Mouse (Mus musculus): ENCODE results near the gene Ccnl2.

DNA sequence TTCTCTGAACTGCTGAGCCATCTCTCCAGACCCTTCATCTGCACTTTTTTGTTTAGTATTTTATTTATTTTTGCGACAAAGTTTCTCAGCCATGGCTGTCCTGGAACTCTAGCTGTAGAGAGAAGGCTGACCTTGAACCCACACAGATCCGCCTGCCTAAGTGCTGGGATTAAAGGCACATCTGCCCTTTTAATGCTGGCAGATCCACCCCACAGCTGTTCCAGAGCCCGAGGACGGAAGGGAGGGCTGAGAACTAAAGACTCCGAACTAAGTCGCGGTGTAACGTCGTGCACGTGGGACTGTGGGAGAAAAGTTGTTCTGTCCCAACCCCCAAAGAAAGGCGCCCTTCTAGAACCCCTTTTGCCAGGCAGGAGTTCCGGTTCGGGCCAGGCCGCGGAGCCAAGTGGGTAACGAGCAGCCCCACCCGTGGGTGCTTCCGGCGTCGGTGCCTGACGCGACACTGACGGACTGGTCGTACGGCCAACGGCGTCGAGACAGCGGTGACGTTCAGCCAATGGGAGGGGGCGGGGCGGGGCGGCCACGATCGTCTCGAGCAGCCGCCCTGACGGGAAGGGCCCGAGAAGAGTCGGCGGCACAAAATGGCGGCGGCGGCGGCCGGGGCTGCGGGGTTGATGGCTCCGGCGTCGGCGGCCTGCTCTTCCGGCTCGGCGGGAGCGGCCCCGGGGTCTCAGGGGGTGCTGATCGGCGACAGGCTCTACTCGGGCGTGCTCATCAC, at the start of gene Ccnl2:
- no peak for TF ChIP-seq CTCF (IDR thresholded peaks at IDR 0.05; ENCODE audit: insufficient read depth, low read length)
- peak; percentile 53; the same call in 1 of the 2 replicates for TF ChIP-seq POLR2A (IDR thresholded peaks at IDR 0.05; ENCODE audit: borderline replicate concordance, extremely low read depth, low read depth, low read length)

Measured in lung, adult 2 months (tissue).